Mouse (Mus musculus) liver, embryonic 14.5 days (tissue): ENCODE data around the gene Asb1. TPM values are rescaled to one million over a fixed set of nuclear protein-coding genes. Genes with fewer than 3 reads are reported as not detected.

ENCODE experiments used
- ATAC-seq: fragments of 200-750 bp; cut with Nextera tagmentation; 2 replicates; pipeline ENCODE4 v1.8.0; 2017; ENCODE audit warnings: moderate number of reproducible peaks, mild to moderate bottlenecking, moderate library complexity; ENCODE audit not compliant: insufficient read depth
- DNase-seq, 3 experiments: peaks; one replicate each; pipeline ENCODE4 v3.0.0-alpha.2; 2012 to 2013; ENCODE audit warnings: low read depth in 3 of 3, low spot score in 3 of 3
- H3K27ac ChIP-seq: fragments of 300-500 bp; sonication (generic); 2 replicates; pipeline ENCODE4 v1.5.1; 2014; ENCODE audit warnings: moderate library complexity, mild to moderate bottlenecking, control low read depth, inconsistent platforms
- H3K27me3 ChIP-seq: fragments of 300-500 bp; sonication (generic); 2 replicates; pipeline ENCODE4 v1.6.1; 2014; ENCODE audit warnings: mild to moderate bottlenecking, low read length, moderate library complexity; ENCODE audit not compliant: control insufficient read depth, insufficient read depth
- H3K36me3 ChIP-seq: fragments of 300-500 bp; sonication (generic); replicated peaks from 2 replicates; pipeline ENCODE4 v1.6.1; 2014; ENCODE audit warnings: low read depth; ENCODE audit not compliant: control insufficient read depth, insufficient read depth
- H3K4me1 ChIP-seq, 2 experiments: fragments of 200-500 bp in 1 of 2; fragments of 300-500 bp in 1 of 2; sonication (generic) in 1 of 2; replicated peaks; 2 replicates each; pipeline ENCODE4 v1.6.1; 2012 to 2014; ENCODE audit warnings: antibody characterized with exemption in 1 of 2, inconsistent platforms in 1 of 2, low read length in 1 of 2; ENCODE audit not compliant: control insufficient read depth in 2 of 2, insufficient read depth in 2 of 2
- H3K4me2 ChIP-seq: fragments of 300-500 bp; sonication (generic); 2 replicates; pipeline ENCODE4 v1.6.1; 2014; ENCODE audit warnings: low read depth, mild to moderate bottlenecking, control low read depth, moderate library complexity
- H3K4me3 ChIP-seq, 2 experiments: fragments of 200-500 bp in 1 of 2; fragments of 300-500 bp in 1 of 2; sonication (generic) in 1 of 2; 2 replicates each; pipeline ENCODE4 v1.5.1; 2012 to 2014; ENCODE audit warnings: low read depth in 2 of 2, low read length in 2 of 2, mild to moderate bottlenecking in 2 of 2, control low read depth in 1 of 2, inconsistent platforms in 1 of 2, moderate library complexity in 1 of 2; ENCODE audit not compliant: insufficient read depth in 1 of 2
- H3K9ac ChIP-seq: fragments of 300-500 bp; sonication (generic); replicated peaks from 2 replicates; pipeline ENCODE4 v1.6.1; 2014; ENCODE audit warnings: mild to moderate bottlenecking, control low read depth, moderate library complexity
- H3K9me3 ChIP-seq: fragments of 300-500 bp; sonication (generic); 2 replicates; pipeline ENCODE4 v1.6.1; 2016; ENCODE audit warnings: low read length, mixed read lengths; ENCODE audit not compliant: control insufficient read depth
- CTCF ChIP-seq: IDR thresholded peaks from 2 replicates; pipeline ENCODE4 v1.5.1; 2016; ENCODE audit warnings: antibody characterized with exemption, low read depth, control low read depth
- EP300 ChIP-seq: IDR thresholded peaks from 2 replicates; pipeline ENCODE4 v1.6.1; 2016; ENCODE audit warnings: antibody characterized with exemption, low read depth
- whole genome bisulfite sequencing: fragments of 180-500 bp; shearing (Covaris S2); extraction: QIAGEN DNeasy Blood & Tissue Kit; methylation state at CpG from one replicate; pipeline ENCODE4 v1.1.7; 2014; ENCODE audit not compliant: insufficient replicate concordance; 5-methylcytosine and 5-hydroxymethylcytosine counted together
- polyA plus RNA-seq, 2 experiments: library from polyadenylated mRNA; depleted of rRNA in 1 of 2; stranded (reverse) in 1 of 2; unstranded in 1 of 2; fragments of >200 nt; fragmentation: Nextera tagmentation in 1 of 2; extraction: Ambion mirVana in 1 of 2; gene quantifications; 2 replicates each; pipeline versions ENCODE4 v1.2.1 to v1.2.3; 2012 to 2014

Asb1 gene
- polyA plus RNA-seq, 2 experiments: 10.4 to 12.6 TPM

DNA sequence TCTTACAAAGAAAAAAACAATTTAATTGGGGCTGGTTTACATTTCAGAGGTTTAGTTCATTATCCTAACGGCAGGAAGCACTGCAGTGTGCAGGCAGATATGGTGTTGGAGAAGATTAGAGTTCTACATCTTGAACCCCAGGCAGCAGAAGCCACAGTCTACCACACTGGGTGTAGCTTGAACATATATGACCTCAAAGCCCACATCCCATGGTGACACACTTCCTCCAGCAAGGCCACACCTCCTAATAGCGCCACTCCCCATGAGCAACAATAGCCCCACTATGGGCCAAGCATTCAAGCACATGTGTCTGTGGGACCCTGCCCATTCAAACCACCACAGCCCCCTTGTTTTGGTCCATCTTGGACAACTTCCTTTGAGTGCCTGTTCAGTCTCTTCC lies 26.9 kb downstream of the Asb1 start:
- no peak overlapping the region for H3K4me2 ChIP-seq
- TF ChIP-seq CTCF: no peak
- no peak for TF ChIP-seq EP300
- no peaks in the 10 kb centered on the region for H3K27me3 ChIP-seq
- ATAC-seq (no peak), DNase-seq (no peak)
- WGBS: 47% methylated on average over 2 of the region's 2 CpGs
- H3K27ac ChIP-seq: no peak overlapping the region
- no peaks in the 10 kb centered on the region for H3K4me1 ChIP-seq
- H3K9ac ChIP-seq: no peak overlapping the region
- no peak overlapping the region for H3K4me3 ChIP-seq
- H3K9me3 ChIP-seq: no peaks in the 10 kb centered on the region
- no peaks in the 10 kb centered on the region for H3K36me3 ChIP-seq

DNA sequence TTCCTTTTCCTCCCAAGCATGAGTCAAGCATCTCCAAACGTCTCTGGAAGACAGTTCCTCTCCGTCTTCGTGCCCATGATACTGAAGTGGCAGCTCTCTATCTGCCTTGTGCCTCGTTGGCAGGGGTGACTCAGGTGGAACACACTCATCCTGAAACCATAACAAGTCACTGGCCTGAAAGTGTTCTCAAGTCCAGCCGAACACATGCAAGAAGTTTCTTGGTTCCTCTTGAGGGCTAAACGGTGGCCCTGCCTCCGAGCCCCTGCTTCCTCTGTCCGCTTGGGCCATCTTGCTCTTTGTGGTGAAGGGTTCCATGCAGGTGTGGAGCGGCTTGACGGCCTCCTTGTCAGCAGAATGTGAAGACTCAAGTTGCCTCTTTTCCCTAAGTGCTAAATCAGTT lies 32.1 kb downstream of the Asb1 start:
- no peak overlapping the region for H3K9ac ChIP-seq

DNA sequence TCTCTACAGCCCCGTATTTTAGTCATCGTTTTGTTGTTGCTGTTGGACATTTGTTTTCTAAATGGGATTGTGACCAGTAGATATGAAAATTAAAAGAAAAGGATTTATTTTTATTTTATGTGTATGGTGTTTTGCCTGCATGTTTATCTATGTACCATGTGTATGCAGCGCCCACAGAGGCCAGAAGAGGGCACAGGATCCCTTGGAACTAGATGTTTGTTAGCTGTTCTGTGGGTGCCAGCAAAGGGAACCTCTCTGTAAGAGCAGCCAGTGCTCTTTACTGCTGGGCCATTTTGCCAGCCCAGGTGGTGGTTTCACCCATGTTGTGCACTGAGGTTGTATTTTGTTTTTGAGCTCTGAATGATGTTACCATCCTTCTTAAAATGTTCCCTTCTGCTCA lies 33.9 kb downstream of the Asb1 start:
- H3K36me3 ChIP-seq: no peaks in the 10 kb centered on the region
- no peaks in the 10 kb centered on the region for H3K9me3 ChIP-seq
- no peak overlapping the region for H3K9ac ChIP-seq
- no peak overlapping the region for H3K27ac ChIP-seq
- no peak for ATAC-seq
- no peak for DNase-seq
- WGBS: 47% methylated on average over 3 of the region's 3 CpGs
- H3K4me2 ChIP-seq: no peak overlapping the region
- H3K27me3 ChIP-seq: no peaks in the 10 kb centered on the region
- H3K4me3 ChIP-seq: no peak overlapping the region
- peak; percentile 56 for TF ChIP-seq CTCF
- no peak for TF ChIP-seq EP300
- H3K4me1 ChIP-seq: no peaks in the 10 kb centered on the region; a peak in 1 of 4 replicates

More for the DNA sequence above, 32.1 kb downstream of the Asb1 start:
- H3K36me3 ChIP-seq: no peaks in the 10 kb centered on the region
- DNase-seq (no peak), ATAC-seq (no peak)
- no peak overlapping the region for H3K4me2 ChIP-seq
- H3K9me3 ChIP-seq: no peaks in the 10 kb centered on the region
- H3K4me3 ChIP-seq: no peak overlapping the region
- H3K27ac ChIP-seq: no peak overlapping the region
- WGBS: 49% methylated on average over 10 of the region's 10 CpGs
- TF ChIP-seq EP300 (no peak), CTCF (no peak)
- no peaks in the 10 kb centered on the region for H3K27me3 ChIP-seq
- H3K4me1 ChIP-seq: no peaks in the 10 kb centered on the region

DNA sequence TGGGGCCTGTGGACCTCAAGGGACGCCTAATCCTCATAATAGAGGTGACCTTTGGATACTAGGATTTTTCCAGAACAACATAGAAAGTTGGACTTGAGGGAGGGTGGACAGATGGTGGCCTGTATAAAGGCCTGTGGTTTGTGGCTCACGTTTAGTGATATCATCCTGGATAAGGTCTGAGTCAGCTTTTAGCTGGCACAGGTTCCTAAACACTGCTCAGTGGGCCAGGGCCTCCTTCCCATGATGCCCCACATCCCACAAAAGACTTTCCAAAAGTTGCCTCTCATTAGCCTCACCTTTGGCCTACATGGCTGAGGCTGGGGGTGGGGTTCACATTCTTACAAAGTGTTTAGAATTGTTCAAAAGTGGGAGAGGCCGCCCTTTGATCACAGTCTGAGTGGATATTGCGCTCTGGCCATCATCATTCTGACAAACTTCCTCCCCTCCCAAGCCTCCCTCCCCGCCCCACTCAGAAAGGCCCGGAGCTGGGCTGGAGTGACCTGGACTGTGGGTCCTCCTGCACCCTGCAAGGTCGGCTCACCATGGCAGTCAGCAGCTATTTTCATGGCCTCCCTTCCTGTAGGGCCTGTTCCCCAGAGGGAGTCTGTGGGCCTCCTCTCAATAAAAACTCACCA lies 37.7 kb downstream of the Asb1 start:
- TF ChIP-seq CTCF: no peak
- TF ChIP-seq EP300: no peak
- Histone ChIP-seq H3K27ac (no peak overlapping the region), H3K27me3 (no peaks in the 10 kb centered on the region), H3K4me3 (no peak overlapping the region), H3K36me3 (no peaks in the 10 kb centered on the region), H3K4me2 (no peak overlapping the region), H3K4me1 (peaks cover 0 to 4% of the 10 kb centered on the region in 2 experiments; a peak in 2 of 4 replicates), H3K9ac (no peak overlapping the region), H3K9me3 (no peaks in the 10 kb centered on the region)
- DNase-seq (no peak), ATAC-seq (no peak)
- 58% methylated on average over 7 of the region's 7 CpGs for WGBS

DNA sequence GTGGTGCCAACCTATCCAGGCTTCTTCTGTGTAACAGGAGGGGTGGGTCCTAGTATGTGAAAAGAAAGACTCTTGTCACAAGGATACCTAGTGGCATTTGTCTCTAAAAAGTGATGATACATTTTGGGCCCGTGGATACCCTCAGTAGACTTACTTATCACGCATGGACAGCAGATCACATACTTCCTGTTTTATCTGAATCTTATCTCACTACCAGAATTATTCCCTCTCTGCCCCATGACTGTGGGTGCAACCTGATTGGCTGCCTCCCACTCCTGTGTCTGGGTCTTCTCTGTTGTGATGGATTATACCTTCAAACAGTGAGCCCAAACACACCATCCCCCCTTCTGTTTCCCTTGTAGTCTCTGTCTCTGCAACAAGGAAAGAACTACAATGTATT lies 40.2 kb downstream of the Asb1 start:
- H3K9ac ChIP-seq: no peak overlapping the region
- H3K4me1 ChIP-seq: peaks cover 0 to 4% of the 10 kb centered on the region in 2 experiments; a peak in 2 of 4 replicates
- no peak overlapping the region for H3K4me2 ChIP-seq
- DNase-seq (no peak), ATAC-seq (no peak)
- 12% methylated on average over 2 of the region's 2 CpGs for WGBS
- H3K4me3 ChIP-seq: no peak overlapping the region
- no peaks in the 10 kb centered on the region for H3K27me3 ChIP-seq
- TF ChIP-seq EP300 (no peak), CTCF (no peak)
- no peaks in the 10 kb centered on the region for H3K9me3 ChIP-seq
- no peak overlapping the region for H3K27ac ChIP-seq
- no peaks in the 10 kb centered on the region for H3K36me3 ChIP-seq
